Mouse (Mus musculus) cerebellum, postnatal 4 days (tissue): ENCODE results near the gene Gab2.

Source experiments
- DNase-seq, 2 experiments: peaks; one replicate each; pipeline ENCODE4 v3.0.0; 2022; ENCODE audit warnings: low spot score in 2 of 2, mixed read lengths in 1 of 2

The Gab2 gene

GRCm38 (mm10) chr7:97346111-97346821, 264.9 kb downstream of the Gab2 start:
- no peak for DNase-seq

GRCm38 (mm10) chr7:97346822-97347166, 265.4 kb downstream of the Gab2 start:
- DNase-seq = no peak

GRCm38 (mm10) chr7:97347464-97347863, 266.1 kb downstream of the Gab2 start:
- DNase-seq = no peak

GRCm38 (mm10) chr7:97348318-97348717, 266.9 kb downstream of the Gab2 start:
- no peak for DNase-seq

- DNase-seq = no peak
Measured at GRCm38 (mm10) chr7:97348836-97349235, 267.4 kb downstream of the Gab2 start.

GRCm38 (mm10) chr7:97349438-97349837, 268.1 kb downstream of the Gab2 start:
- no peak for DNase-seq

GRCm38 (mm10) chr7:97350891-97351290, 269.5 kb downstream of the Gab2 start:
- no peak for DNase-seq

- no peak for DNase-seq
Measured at GRCm38 (mm10) chr7:97351792-97352513, 270.6 kb downstream of the Gab2 start.

- no peak for DNase-seq
Measured at GRCm38 (mm10) chr7:97353356-97353755, 272.0 kb downstream of the Gab2 start.

- DNase-seq = no peak
Measured at GRCm38 (mm10) chr7:97355068-97355841, 273.9 kb downstream of the Gab2 start.

- DNase-seq = no peak
Measured at GRCm38 (mm10) chr7:97356253-97356652, 274.9 kb downstream of the Gab2 start.

GRCm38 (mm10) chr7:97356875-97357276, 275.5 kb downstream of the Gab2 start:
- DNase-seq = no peak

GRCm38 (mm10) chr7:97357840-97358239, 276.5 kb downstream of the Gab2 start:
- DNase-seq = no peak

GRCm38 (mm10) chr7:97358347-97358746, 277.0 kb downstream of the Gab2 start:
- DNase-seq = no peak
